Mouse (Mus musculus) gastrocnemius, postnatal 10 days (tissue): ENCODE measurements at regions not wholly inside any gene's neighbourhood (a gene's known extent, or its start where the extent isn't known, plus 50 kb on each side); places are given as distances from the start of the nearest gene placed in this dataset.

Source experiments
- DNase-seq: peaks from one replicate; pipeline ENCODE4 v3.0.0; 2021; ENCODE audit warnings: mixed read lengths

GRCm38 (mm10) chr3:58315236-58315635 lies 99.3 kb upstream of the Tsc22d2 start:
- no peak for DNase-seq

DNA sequence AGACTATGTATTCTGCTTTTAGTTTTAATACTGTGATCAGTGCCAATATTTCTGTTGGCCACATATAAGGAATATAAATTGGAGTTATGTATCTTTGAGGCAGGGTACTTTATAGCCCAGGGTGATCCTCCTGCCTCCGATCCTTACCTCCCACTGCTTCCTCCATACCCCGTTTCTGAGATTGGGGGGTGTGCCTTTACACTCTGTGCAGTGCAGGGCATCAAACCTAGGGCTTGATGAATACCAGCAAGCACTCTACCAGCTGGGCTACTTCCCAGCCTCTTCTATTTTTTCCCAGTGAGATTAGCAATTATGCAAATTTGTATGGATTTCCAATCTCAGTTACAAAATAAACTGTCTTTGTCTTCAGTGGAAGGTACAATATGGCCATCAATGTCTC lies 97.3 kb upstream of the Tsc22d2 start:
- no peak for DNase-seq

DNA sequence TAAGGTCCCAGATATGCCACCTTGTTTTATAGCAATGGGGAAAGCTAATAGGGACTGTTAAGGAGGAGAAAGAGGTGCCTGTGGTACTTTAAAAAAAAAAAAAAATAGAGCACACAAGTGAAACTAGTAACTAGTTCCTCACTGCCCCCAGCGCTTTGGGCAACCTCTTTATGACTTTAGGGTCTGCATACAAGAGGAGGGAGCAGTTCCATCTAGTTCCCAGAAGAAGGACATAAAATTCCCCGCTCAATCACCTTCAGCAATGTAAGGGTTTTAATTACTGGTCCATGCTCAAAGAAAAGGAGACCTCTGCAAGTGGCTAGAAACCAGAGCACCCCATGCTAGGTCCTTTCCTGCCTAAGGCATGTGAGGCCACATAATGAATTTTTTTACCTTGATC lies 95.8 kb upstream of the Tsc22d2 start:
- DNase-seq = no peak

DNA sequence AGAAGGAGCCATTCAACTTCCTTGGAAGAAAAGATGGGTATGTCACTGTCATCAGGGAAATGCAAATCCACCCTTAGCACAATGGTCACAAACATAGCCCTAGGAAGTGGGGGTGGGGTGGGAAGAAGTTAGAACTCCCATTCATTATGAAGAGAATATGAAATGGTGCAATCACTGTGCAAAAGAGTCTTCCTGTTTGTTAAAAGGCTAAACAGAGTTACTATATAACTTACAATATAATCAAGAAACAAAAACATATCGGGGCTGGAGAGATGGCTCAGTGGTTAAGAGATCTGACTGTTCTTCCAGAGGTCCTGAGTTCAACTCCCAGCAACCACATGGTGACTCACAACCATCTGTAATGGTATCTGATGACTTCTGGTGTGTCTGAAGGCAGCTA lies 95.1 kb upstream of the Tsc22d2 start:
- DNase-seq = no peak

GRCm38 (mm10) chr3:58320812-58321211 lies 93.7 kb upstream of the Tsc22d2 start:
- no peak for DNase-seq

DNA sequence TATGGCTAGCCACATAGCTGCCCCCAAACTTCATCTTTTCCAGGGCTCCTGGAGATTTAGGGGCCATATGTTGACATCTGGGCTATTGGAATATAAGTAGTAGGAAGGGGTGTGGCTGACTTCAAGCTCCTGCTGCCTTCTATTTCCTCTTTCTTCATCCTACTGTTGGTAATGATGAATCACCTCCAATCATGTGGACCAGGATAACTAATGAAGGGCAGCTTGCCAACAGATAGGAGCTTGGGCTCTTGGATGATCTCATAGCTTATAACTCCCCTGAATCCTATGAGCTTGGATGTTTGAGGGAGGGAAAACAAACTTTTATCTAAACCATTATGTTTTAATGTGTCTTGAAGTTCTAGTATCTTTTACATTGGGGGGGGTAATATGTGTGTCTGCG lies 92.2 kb upstream of the Tsc22d2 start:
- no peak for DNase-seq

- no peak for DNase-seq
Observed at GRCm38 (mm10) chr3:58327721-58328120, 86.8 kb upstream of the Tsc22d2 start.

GRCm38 (mm10) chr3:58330186-58330585 lies 84.3 kb upstream of the Tsc22d2 start:
- peak; percentile 52 for DNase-seq

DNA sequence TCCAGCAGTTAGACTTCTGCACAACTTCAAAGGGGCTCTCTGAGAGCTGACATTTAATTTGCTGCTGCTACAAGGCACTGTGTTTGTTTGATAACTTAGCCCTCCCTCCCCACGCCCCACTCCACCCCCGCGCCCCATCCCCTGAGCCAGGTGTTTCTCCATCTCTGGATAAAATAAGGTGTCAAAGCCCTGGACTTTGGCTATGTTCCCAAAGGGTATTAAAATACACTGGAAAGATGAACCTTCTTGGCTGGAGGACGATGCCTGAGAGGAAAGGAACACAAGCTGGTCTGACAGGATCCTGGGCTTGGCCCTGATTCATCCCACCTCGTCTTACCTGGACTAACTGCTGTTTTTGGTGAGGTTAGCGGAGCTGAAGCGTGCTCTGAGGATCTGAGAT lies 80.5 kb upstream of the Tsc22d2 start:
- no peak for DNase-seq

GRCm38 (mm10) chr3:58335277-58335676 lies 79.2 kb upstream of the Tsc22d2 start:
- no peak for DNase-seq

- no peak for DNase-seq
Observed at GRCm38 (mm10) chr3:58336135-58336534, 78.4 kb upstream of the Tsc22d2 start.

GRCm38 (mm10) chr3:58336590-58336989 lies 77.9 kb upstream of the Tsc22d2 start:
- no peak for DNase-seq

DNA sequence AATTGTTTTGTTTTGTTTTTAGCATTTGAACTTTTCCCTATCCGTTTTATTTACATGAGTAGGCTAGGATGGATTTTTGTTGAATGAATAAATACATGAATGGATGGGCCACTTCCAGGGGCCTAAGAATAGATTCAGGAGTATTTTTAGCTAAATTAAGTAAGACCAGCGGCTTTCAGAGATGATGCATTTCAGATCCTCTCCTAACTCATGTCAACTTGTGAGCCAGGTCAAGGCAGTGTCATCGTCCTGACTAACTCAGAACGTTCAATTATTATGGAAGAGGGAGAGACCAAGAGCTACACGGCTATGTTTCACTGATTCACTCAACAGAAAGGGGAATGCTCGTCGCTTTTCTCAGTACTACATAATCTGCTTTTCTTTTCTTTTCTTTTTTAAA lies 75.5 kb upstream of the Tsc22d2 start:
- DNase-seq = no peak

- DNase-seq = peak; percentile 16
Observed at GRCm38 (mm10) chr3:58342096-58342495, 72.4 kb upstream of the Tsc22d2 start.

DNA sequence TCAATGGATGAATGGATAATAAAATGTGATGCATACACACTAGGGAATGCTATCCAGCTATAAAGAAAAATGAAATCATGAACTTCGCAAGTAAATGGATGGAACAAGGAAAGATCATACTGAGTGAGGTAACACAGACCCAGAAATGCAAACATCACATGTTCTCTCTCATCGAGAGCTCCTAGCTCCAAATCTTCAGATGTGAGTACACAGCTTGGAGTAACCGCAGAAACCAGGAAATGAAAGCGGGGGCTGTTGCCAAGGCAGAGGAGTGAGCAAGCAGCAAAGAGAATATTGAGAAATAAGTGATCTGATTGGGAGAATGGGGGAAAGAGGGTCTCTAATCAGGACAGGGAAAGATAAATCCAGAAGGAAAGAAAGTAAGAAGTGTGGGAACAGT lies 52.0 kb upstream of the Tsc22d2 start:
- DNase-seq = no peak

GRCm38 (mm10) chr3:58364526-58364925 lies 50.0 kb upstream of the Tsc22d2 start:
- DNase-seq = no peak
